ENCODE assay signal across 8 mouse cellular contexts in the genomic region with DNA sequence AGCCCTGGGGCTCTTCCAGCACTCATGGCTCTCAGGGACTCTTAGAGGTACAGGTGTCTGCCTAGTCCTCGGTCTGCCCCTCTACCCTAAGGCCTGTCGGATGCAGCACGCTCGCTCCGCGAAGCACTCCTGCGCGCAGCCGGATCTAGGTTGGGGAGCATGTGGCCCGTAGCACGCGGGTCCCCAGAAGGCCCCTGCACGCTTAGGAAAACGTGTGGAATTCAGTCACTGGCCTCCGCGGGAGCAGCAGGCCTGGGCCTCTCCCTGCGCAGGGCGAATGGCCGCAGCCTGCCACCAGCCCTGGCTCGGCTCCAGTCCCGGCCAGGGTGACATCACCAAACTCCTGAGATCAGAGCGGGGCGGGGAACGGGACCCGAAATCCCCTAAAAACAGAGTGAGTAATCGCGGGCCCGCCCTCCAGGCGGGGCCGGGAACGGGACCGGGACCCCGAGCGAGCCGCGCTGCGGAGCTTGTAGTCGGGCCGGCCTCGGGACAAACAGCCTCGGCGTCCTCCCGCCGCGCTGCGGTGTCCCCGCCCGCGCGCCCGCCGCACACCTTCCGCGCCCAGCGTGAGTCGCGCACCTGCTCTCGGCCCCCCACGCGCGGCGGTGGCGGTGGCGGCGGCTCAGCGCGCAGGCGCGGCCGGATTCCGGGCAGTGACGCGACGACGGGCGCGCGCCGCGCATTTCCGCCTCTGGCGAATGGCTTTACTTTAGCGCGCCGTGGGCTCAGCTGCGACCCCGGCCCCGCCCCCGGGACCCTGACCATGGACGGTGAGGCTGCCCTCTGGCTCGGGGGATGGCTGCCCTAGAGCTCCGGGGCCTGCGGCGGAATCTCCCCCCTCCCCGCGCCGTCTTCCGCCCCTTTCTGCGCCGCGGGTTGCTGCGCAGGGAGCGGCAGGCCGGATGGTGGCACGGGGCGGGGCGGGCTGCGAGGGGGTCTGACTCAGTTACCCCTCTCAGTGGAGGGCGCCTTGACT. TPM values are rescaled to one million over a fixed set of nuclear protein-coding genes. Genes with fewer than 3 reads are reported as not detected.
DNase-seq lines count a peak whose midpoint lies in the region; ATAC-seq and TF ChIP-seq lines count a peak whose summit lies in the region.

A gene (plus strand): TSS at position 415 of the 979 bp plus-strand sequence.

- intact Hi-C loops in gastrocnemius, adult 2 months (cut with DNase I) = no loop called here
- intact Hi-C loops in left cerebral cortex, adult 2 months (cut with DNase I) = loop anchor here (1.0 to 2.0 kb wide), 2 partner anchors 27 to 51 kb away; a partner anchor contains a TSS

- peaks cover 18% of the 10 kb centered on the region for H3K4me1 ChIP-seq in hindbrain, postnatal 0 days (ENCODE audit: insufficient read depth, low read length)

- H3K4me3 ChIP-seq in gastrocnemius, adult 2 months = peak within 1 kb of the TSS; percentile 92
- peak within 1 kb of the TSS; percentile 77 for H3K4me3 ChIP-seq in hindbrain, postnatal 0 days (ENCODE audit: low read length)
- peak within 1 kb of the TSS; percentile 99 for H3K4me3 ChIP-seq in left cerebral cortex, adult 2 months

- no peaks in the 10 kb centered on the region for H3K27me3 ChIP-seq in hindbrain, postnatal 0 days (ENCODE audit: insufficient read depth, low read length)

- peaks cover 31% of the 10 kb centered on the region for H3K36me3 ChIP-seq in hindbrain, postnatal 0 days (ENCODE audit: insufficient read depth, low read length)

- peak within 1 kb of the TSS; percentile 88 for H3K9ac ChIP-seq in hindbrain, postnatal 0 days (replicated peaks; ENCODE audit: low read length)

- no peak for TF ChIP-seq CTCF in gastrocnemius, adult 2 months (IDR thresholded peaks at IDR 0.05)
- no peak for TF ChIP-seq CTCF in hindbrain, postnatal 0 days (IDR thresholded peaks at IDR 0.05; ENCODE audit: low read depth)
- no peak for TF ChIP-seq CTCF in left cerebral cortex, adult 2 months (IDR thresholded peaks at IDR 0.05)

- ATAC-seq in hindbrain, postnatal 0 days = peak; percentile 91
- peak; percentile 77 for ATAC-seq in megakaryocyte, adult 5-6 weeks (ENCODE audit: poor library complexity, severe bottlenecking)

- peak; percentile 50 for DNase-seq in WW6 (ENCODE audit: low read depth, low spot score)
- peak; percentile 67 to 89 for DNase-seq in cerebellum, postnatal 4 days (ENCODE audit: low spot score in 2 of 2)
- peak; percentile 96 for DNase-seq in gastrocnemius, adult 2 months
- DNase-seq in hindbrain, postnatal 0 days (ENCODE audit: low spot score) = peak; percentile 93
- DNase-seq in left cerebral cortex, adult 2 months (ENCODE audit: extremely low spot score in 1 of 2, low spot score in 2 of 2) = peak; percentile 90 to 92
- DNase-seq in right cerebral cortex, adult 2 months (ENCODE audit: low spot score in 2 of 2) = peak; percentile 83 to 90
- DNase-seq in urinary bladder, postnatal 14 days (ENCODE audit: low spot score) = peak; percentile 92

- peak within 1 kb of the TSS; percentile 83 for H3K4me2 ChIP-seq in hindbrain, postnatal 0 days (ENCODE audit: low read depth, low read length)

- H3K9me3 ChIP-seq in hindbrain, postnatal 0 days (ENCODE audit: low read length) = no peaks in the 10 kb centered on the region

- H3K27ac ChIP-seq in gastrocnemius, adult 2 months = peak within 1 kb of the TSS; percentile 100
- H3K27ac ChIP-seq in hindbrain, postnatal 0 days = peak within 1 kb of the TSS; percentile 93
- peak within 1 kb of the TSS; percentile 99 for H3K27ac ChIP-seq in left cerebral cortex, adult 2 months

- under 1% methylated on average over 78 of the region's 109 CpGs for WGBS in hindbrain, postnatal 0 days

RNA-seq across cellular contexts. Expression of the gene that starts here (rescaled TPM):
- total RNA-seq in gastrocnemius, adult 2 months (2021) = 10 to 100 TPM; 14.6 to 14.7 TPM
- total RNA-seq in hindbrain, postnatal 0 days (2014; rRNA removed) = 40.1 and 40.8 TPM in 2 replicates
- 30.3 and 33.1 TPM in 2 replicates for polyA plus RNA-seq in hindbrain, postnatal 0 days (2015; fragmentation: Nextera tagmentation; extraction: Ambion mirVana)
- total RNA-seq in left cerebral cortex, adult 2 months (2021) = 10 to 100 TPM; 23.4 to 25.4 TPM
- total RNA-seq in megakaryocyte, adult 5-6 weeks (2015) = 51.9 and 56.6 TPM in 2 replicates
- total RNA-seq in megakaryocyte, adult 5-6 weeks (2017) = 46.1 and 47.8 TPM in 2 replicates

Comparison
In these comparisons a context has a peak if more than half of its experiments do, and no peak if none do; other contexts are left out.
1. Peak in every context shown above with its lines: DNase-seq, ATAC-seq, H3K4me3 ChIP-seq and H3K27ac ChIP-seq.